Mouse (Mus musculus) hindbrain, postnatal 0 days (tissue): Measurements from ENCODE around the gene Foxj1. TPM values are rescaled to one million over a fixed set of nuclear protein-coding genes. Genes with fewer than 3 reads are reported as not detected.
"Not testable (repeated sequence)": the region's sequence is repeated elsewhere in the genome, so short reads cannot be mapped to it uniquely, and the experiment has no call there.

Source experiments
- ATAC-seq: fragments of 200-750 bp; cut with Nextera tagmentation; 2 replicates; pipeline ENCODE4 v1.8.0; 2017; ENCODE audit warnings: mild to moderate bottlenecking, moderate TSS enrichment, moderate library complexity
- DNase-seq: peaks from one replicate; pipeline ENCODE4 v3.0.0-alpha.2; 2015; ENCODE audit warnings: low spot score
- H3K27ac ChIP-seq: fragments of 300-500 bp; sonication (generic); 2 replicates; pipeline ENCODE4 v1.5.1; 2014; ENCODE audit warnings: mild to moderate bottlenecking
- H3K27me3 ChIP-seq: fragments of 300-500 bp; sonication (generic); 2 replicates; pipeline ENCODE4 v1.6.1; 2014; ENCODE audit warnings: low read length, mixed read lengths; ENCODE audit not compliant: insufficient read depth
- H3K36me3 ChIP-seq: fragments of 300-500 bp; sonication (generic); 2 replicates; pipeline ENCODE4 v1.6.1; 2014; ENCODE audit warnings: low read length, mixed read lengths; ENCODE audit not compliant: insufficient read depth
- H3K4me1 ChIP-seq: fragments of 300-500 bp; sonication (generic); 2 replicates; pipeline ENCODE4 v1.6.1; 2014; ENCODE audit warnings: antibody characterized with exemption, low read length, mixed read lengths; ENCODE audit not compliant: insufficient read depth
- H3K4me2 ChIP-seq: fragments of 300-500 bp; sonication (generic); 2 replicates; pipeline ENCODE4 v1.6.1; 2014; ENCODE audit warnings: low read depth, mild to moderate bottlenecking, low read length, moderate library complexity, mixed read lengths
- H3K4me3 ChIP-seq: fragments of 300-500 bp; sonication (generic); 2 replicates; pipeline ENCODE4 v1.5.1; 2014; ENCODE audit warnings: low read length
- H3K9ac ChIP-seq: fragments of 300-500 bp; sonication (generic); replicated peaks from 2 replicates; pipeline ENCODE4 v1.6.1; 2014; ENCODE audit warnings: mild to moderate bottlenecking, low read length, moderate library complexity, mixed read lengths
- H3K9me3 ChIP-seq: fragments of 300-500 bp; sonication (generic); 2 replicates; pipeline ENCODE4 v1.6.1; 2016; ENCODE audit warnings: low read length, mixed read lengths
- CTCF ChIP-seq: IDR thresholded peaks from 2 replicates; pipeline ENCODE4 v1.5.1; 2016; ENCODE audit warnings: antibody characterized with exemption, control low read depth, low read depth
- WGBS: fragments of 180-500 bp; shearing (Covaris S2); extraction: QIAGEN DNeasy Blood & Tissue Kit; methylation state at CpG from one replicate; pipeline ENCODE4 v1.1.7; 2014; 5-methylcytosine and 5-hydroxymethylcytosine counted together
- polyA plus RNA-seq: library from polyadenylated mRNA; unstranded; fragments of >200 nt; fragmentation: Nextera tagmentation; extraction: Ambion mirVana; gene quantifications from 2 replicates; pipeline ENCODE4 v1.2.1, GENCODE M21; 2015
- total RNA-seq: library from RNA; depleted of rRNA; stranded (reverse); fragments of >200 nt; gene quantifications from 2 replicates; pipeline ENCODE4 v1.2.3, GENCODE M21; 2014

Foxj1 gene
- total and polyA plus RNA-seq, 2 experiments from 2014 or later, result 15.5 to 40.0 TPM

DNA sequence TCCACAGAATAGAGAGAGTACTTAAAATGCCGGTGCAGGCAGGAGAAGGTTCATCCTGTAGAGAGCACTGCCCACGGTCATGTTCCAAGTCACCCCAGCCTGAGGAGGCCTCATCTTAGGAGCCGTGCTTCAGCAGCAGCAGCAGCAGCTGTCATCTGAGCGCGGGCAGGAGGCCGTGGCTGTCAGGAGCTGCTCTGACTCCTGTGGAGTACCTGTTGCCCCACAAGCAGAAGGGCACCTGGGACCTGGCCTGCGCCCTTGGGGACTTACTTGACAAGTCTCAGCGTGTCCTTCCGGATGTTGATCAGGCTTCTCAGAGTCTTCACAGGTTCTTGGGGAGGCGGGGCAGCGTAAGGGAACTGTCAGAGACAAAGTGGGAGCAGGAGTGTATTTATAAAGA is 26.8 kb upstream of the Foxj1 start:
- Histone ChIP-seq H3K27ac (no peak overlapping the region), H3K4me3 (no peak overlapping the region), H3K4me2 (no peak overlapping the region), H3K36me3 (peaks cover 13% of the 10 kb centered on the region), H3K4me1 (no peaks in the 10 kb centered on the region), H3K9me3 (no peaks in the 10 kb centered on the region), H3K27me3 (no peaks in the 10 kb centered on the region), H3K9ac (no peak overlapping the region)
- WGBS, result 66% methylated on average over 11 of the region's 11 CpGs
- TF ChIP-seq CTCF, result no peak
- ATAC-seq, result no peak
- DNase-seq, result no peak

DNA sequence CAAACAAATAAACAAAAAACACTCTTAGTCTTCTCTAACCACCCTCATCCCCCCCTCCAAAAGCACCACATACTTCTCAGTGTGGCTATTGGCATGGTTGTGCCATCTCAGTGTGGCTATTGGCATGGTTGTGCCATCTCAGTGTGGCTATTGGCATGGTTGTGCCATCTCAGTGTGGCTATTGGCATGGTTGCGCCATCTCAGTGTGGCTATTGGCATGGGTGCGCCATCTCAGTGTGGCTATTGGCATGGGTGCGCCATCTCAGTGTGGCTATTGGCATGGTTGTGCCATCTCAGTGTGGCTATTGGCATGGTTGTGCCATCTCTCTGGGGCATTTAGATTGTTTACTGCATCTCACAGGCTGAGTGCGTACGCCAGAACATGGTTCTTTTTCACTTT is 25.7 kb upstream of the Foxj1 start:
- not testable (repeated sequence) for H3K27ac ChIP-seq, ATAC-seq, H3K9ac ChIP-seq, H3K4me1 ChIP-seq, H3K4me3 ChIP-seq, DNase-seq, H3K27me3 ChIP-seq, H3K9me3 ChIP-seq, H3K4me2 ChIP-seq
- H3K36me3 ChIP-seq, result peaks cover 14% of the 10 kb centered on the region
- WGBS, result 91% methylated on average over 5 of the region's 5 CpGs

DNA sequence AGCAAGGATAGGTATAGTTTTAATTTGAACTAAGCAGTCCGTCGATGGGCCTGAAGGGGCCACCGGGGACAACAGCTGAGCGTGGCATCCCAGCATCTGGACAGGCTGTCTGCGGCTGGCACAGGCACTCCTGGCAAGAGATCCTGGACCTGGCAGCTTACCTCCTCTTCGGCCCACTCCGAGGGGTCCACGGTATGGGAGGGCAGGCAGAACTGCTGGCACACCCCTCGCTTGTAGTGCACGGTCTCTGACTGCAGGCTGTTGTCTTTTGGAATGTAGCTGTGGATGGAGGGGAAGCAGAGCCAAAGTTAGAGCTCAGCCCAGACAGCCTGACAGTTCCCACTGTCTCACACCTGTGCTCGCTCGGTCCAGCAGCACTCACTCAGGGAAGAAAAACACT is 24.5 kb upstream of the Foxj1 start:
- Histone ChIP-seq H3K4me3 (no peak overlapping the region), H3K4me2 (no peak overlapping the region), H3K36me3 (peaks cover 25% of the 10 kb centered on the region), H3K9ac (no peak overlapping the region), H3K4me1 (no peaks in the 10 kb centered on the region), H3K27me3 (no peaks in the 10 kb centered on the region), H3K27ac (no peak overlapping the region), H3K9me3 (no peaks in the 10 kb centered on the region)
- DNase-seq (peak; percentile 27), ATAC-seq (peak; percentile 49; the same call in 1 of the 2 replicates)
- 54% methylated on average over 12 of the region's 12 CpGs for WGBS
- no peak for TF ChIP-seq CTCF

DNA sequence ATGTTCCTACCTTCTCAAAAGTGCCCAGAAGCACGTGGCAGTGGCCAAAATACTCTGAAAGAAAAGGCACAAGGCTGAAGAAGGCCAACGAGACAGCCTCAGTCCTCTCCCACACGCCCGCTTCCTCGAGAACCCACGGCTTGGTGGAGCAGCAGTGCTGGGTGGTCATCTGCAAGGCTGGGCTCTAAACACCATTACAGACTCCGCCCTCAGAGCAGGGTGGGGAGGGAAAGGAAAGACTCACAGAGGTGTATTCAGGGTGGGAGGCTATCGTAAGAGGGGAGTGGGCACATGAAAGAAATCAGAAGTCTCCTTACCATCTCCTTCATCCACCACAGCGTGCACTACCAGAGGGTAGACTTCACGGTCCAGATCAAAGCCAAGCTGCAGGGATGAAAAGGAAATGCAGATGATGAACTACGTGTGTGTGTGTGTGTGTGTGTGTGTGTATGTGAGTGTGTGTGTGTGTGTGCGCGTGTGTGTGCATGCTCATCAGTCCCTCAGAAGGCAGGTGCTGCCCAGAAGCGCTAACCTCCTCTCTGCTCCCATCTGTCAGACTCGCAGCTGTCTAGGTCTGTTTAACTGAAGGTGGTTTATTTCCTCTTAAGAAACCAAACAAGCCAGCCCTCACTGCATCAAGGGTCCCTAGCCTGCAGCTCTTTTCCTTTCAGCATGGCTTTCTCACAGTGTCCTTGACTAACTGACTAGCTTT is 23.9 kb upstream of the Foxj1 start:
- WGBS, result 71% methylated on average over 15 of the region's 15 CpGs
- peaks cover 26% of the 10 kb centered on the region for H3K36me3 ChIP-seq
- no peaks in the 10 kb centered on the region for H3K4me1 ChIP-seq
- no peak overlapping the region for H3K4me3 ChIP-seq
- H3K27ac ChIP-seq, result no peak overlapping the region
- TF ChIP-seq CTCF, result no peak
- DNase-seq, result peak; percentile 23
- H3K27me3 ChIP-seq, result no peaks in the 10 kb centered on the region
- H3K9me3 ChIP-seq, result no peaks in the 10 kb centered on the region
- H3K9ac ChIP-seq, result no peak overlapping the region
- ATAC-seq, result 0 out of 2 replicates have a peak, but pooled peaks have one; percentile 27
- H3K4me2 ChIP-seq, result no peak overlapping the region

- Histone ChIP-seq H3K36me3 (peaks cover 25% of the 10 kb centered on the region), H3K4me2 (no peak overlapping the region), H3K9ac (no peak overlapping the region), H3K4me3 (no peak overlapping the region), H3K27me3 (no peaks in the 10 kb centered on the region), H3K27ac (no peak overlapping the region), H3K4me1 (no peaks in the 10 kb centered on the region), H3K9me3 (no peaks in the 10 kb centered on the region)
- 37% methylated on average over 17 of the region's 17 CpGs for WGBS
- no peak for ATAC-seq
- TF ChIP-seq CTCF, result no peak
- no peak for DNase-seq
Observed at GRCm38 (mm10) chr11:116354521-116354920, 19.3 kb upstream of the Foxj1 start.

GRCm38 (mm10) chr11:116353535-116353934 is 18.3 kb upstream of the Foxj1 start:
- ATAC-seq (no peak), DNase-seq (no peak)
- TF ChIP-seq CTCF, result no peak
- Histone ChIP-seq H3K27ac (no peak overlapping the region), H3K4me2 (no peak overlapping the region), H3K4me3 (no peak overlapping the region), H3K9me3 (no peaks in the 10 kb centered on the region), H3K27me3 (no peaks in the 10 kb centered on the region), H3K4me1 (no peaks in the 10 kb centered on the region), H3K9ac (no peak overlapping the region), H3K36me3 (peaks cover 23% of the 10 kb centered on the region)
- 94% methylated on average over 8 of the region's 8 CpGs for WGBS

- H3K27me3 ChIP-seq, result no peaks in the 10 kb centered on the region
- H3K36me3 ChIP-seq, result peaks cover 38% of the 10 kb centered on the region
- 93% methylated on average over 5 of the region's 5 CpGs for WGBS
- H3K27ac ChIP-seq, result no peak overlapping the region
- no peak overlapping the region for H3K9ac ChIP-seq
- ATAC-seq (no peak), DNase-seq (no peak)
- peak; percentile 38 for TF ChIP-seq CTCF
- no peak overlapping the region for H3K4me3 ChIP-seq
- no peaks in the 10 kb centered on the region for H3K4me1 ChIP-seq
- H3K4me2 ChIP-seq, result no peak overlapping the region
- H3K9me3 ChIP-seq, result no peaks in the 10 kb centered on the region
Observed at GRCm38 (mm10) chr11:116351294-116351693, 16.1 kb upstream of the Foxj1 start.
